Mouse (Mus musculus): Measurements from ENCODE around the gene Cenpn. TPM values are rescaled to one million over a fixed set of nuclear protein-coding genes. Genes with fewer than 3 reads are reported as not detected.

Gene Cenpn
- 4.1 TPM for polyA plus RNA-seq (2017; shearing (Covaris generic))

GRCm38 (mm10) chr8:116921337-116922059 lies at the start of gene Cenpn, which contains the start of gene Cmc2:
Gene Cenpn (plus strand): TSS chr8:116921730.
Gene Cmc2 (minus strand): TSS chr8:116921455.

GRCm38 (mm10) chr8:116943161-116943554 lies 21.6 kb downstream of the Cenpn start, which contains the start of gene Atmin:
Gene Atmin (plus strand): TSS chr8:116943393.

GRCm38 (mm10) chr8:116978631-116979256 lies 57.2 kb downstream of the Cenpn start, which contains the start of gene 1700030J22Rik:
Gene 1700030J22Rik (minus strand): TSS chr8:116978959.

Other genes with a start within 250 kb of the Cenpn start
- 15.0 TPM for gene Cdyl2, start 188.7 kb upstream of the Cenpn start, polyA plus RNA-seq (2017; shearing (Covaris generic))
- 34.7 TPM for gene Cmc2, start 275 bp upstream of the Cenpn start, polyA plus RNA-seq (2017; shearing (Covaris generic))
- gene Atmin, start 21.7 kb downstream of the Cenpn start, polyA plus RNA-seq (2017; shearing (Covaris generic)) = 8.7 TPM
- 0.48 TPM for gene 1700030J22Rik, start 57.2 kb downstream of the Cenpn start, polyA plus RNA-seq (2017; shearing (Covaris generic))
- 32.6 TPM for gene Gcsh, start 71.8 kb downstream of the Cenpn start, polyA plus RNA-seq (2017; shearing (Covaris generic))
- 0.11 TPM for gene Pkd1l2, start 160.7 kb downstream of the Cenpn start, polyA plus RNA-seq (2017; shearing (Covaris generic))
- gene Bco1, start 174.1 kb downstream of the Cenpn start, polyA plus RNA-seq (2017; shearing (Covaris generic)) = not detected
- 1.1 TPM for gene Gan, start 236.4 kb downstream of the Cenpn start, polyA plus RNA-seq (2017; shearing (Covaris generic))

Measured in inflammation-experienced regulatory T-cells, adult 16 weeks (primary cell).